Mouse (Mus musculus) limb, embryonic 10.5 days (tissue): ENCODE data around the gene Gpr180. TPM values are rescaled to one million over a fixed set of nuclear protein-coding genes. Genes with fewer than 3 reads are reported as not detected.
"Not testable (repeated sequence)": the region's sequence is repeated elsewhere in the genome, so short reads cannot be mapped to it uniquely, and the experiment has no call there.

Experiments
- DNase-seq: peaks from one replicate; pipeline ENCODE4 v3.0.0-alpha.2; 2017; ENCODE audit warnings: low spot score
- H3K27ac ChIP-seq: fragments of 300-500 bp; sonication (generic); 2 replicates; pipeline ENCODE4 v1.5.1; 2016; ENCODE audit warnings: mild to moderate bottlenecking
- H3K27me3 ChIP-seq: fragments of 300-500 bp; sonication (generic); 2 replicates; pipeline ENCODE4 v1.6.1; 2016; ENCODE audit warnings: low read depth, mild to moderate bottlenecking; ENCODE audit not compliant: poor library complexity, severe bottlenecking
- H3K36me3 ChIP-seq: fragments of 300-500 bp; sonication (generic); 2 replicates; pipeline ENCODE4 v1.6.1; 2016; ENCODE audit warnings: mild to moderate bottlenecking, moderate library complexity
- H3K4me1 ChIP-seq: fragments of 300-500 bp; sonication (generic); 2 replicates; pipeline ENCODE4 v1.6.1; 2016
- H3K4me3 ChIP-seq: fragments of 300-500 bp; sonication (generic); 2 replicates; pipeline ENCODE4 v1.5.1; 2016; ENCODE audit warnings: mild to moderate bottlenecking, moderate library complexity
- H3K9me3 ChIP-seq: fragments of 300-500 bp; sonication (generic); replicated peaks from 2 replicates; pipeline ENCODE4 v1.6.1; 2016; ENCODE audit warnings: mild to moderate bottlenecking
- WGBS: fragments of 180-500 bp; shearing (Covaris S2); methylation state at CpG from one replicate; pipeline ENCODE4 v1.1.7; 2016; 5-methylcytosine and 5-hydroxymethylcytosine counted together
- polyA plus RNA-seq: library from polyadenylated mRNA; unstranded; fragments of >200 nt; fragmentation: Nextera tagmentation; extraction: Ambion mirVana; gene quantifications from 2 replicates; pipeline ENCODE4 v1.2.1, GENCODE M21; 2016

The Gpr180 gene
- polyA plus RNA-seq, result 43.0 and 49.6 TPM in 2 replicates

GRCm38 (mm10) chr14:118136744-118137452 is at the start of gene Gpr180:
Gene Gpr180 (plus strand): TSS chr14:118137158.
- no peaks in the 10 kb centered on the region for H3K9me3 ChIP-seq
- H3K4me1 ChIP-seq, result peaks cover 21% of the 10 kb centered on the region
- peak within 1 kb of the TSS; percentile 90 for H3K27ac ChIP-seq
- under 1% methylated on average over 77 of the region's 77 CpGs for WGBS
- no peaks in the 10 kb centered on the region for H3K27me3 ChIP-seq
- peak within 1 kb of the TSS; percentile 77 for H3K4me3 ChIP-seq
- peaks cover 29% of the 10 kb centered on the region for H3K36me3 ChIP-seq
- peak; percentile 99 for DNase-seq

DNA sequence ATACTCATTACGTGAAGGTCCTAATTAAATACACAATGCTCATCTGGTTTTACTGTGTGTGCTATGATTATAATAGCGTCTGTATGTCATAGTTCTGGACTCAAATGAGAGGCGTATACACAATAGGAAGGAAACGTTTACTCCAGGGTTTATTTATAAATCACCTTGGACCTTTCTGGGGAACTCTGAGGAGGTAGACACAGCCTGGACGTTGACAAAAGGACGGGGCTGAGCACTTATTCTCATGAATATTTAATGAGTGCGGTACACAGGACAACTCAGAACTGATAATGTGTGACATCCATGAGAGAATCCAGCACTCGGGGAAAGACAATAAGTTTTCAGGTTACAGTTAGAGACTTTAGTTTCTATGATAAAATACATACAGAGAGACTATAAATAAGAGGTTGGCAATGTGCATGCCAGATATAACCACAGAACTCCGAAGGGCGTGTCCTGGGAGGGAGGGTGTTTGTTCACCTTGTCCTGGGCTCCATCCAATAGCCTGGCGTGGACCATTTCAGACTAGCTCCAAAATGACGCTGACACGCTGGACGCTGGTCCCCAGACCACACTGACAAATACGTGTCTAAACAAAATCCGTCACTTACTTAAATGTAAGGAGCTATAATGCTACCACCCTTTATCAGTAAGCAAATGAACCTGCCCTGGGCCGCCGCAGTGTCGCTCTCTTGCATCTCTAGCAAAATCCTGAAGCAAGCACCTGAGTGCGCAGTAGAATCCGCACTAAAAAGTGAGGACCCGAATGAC is 48.3 kb upstream of the Gpr180 start:
- Histone ChIP-seq H3K9me3 (no peaks in the 10 kb centered on the region), H3K4me1 (0 out of 2 replicates have a peak, but pooled peaks cover 5% of the 10 kb centered on the region), H3K27ac (peak overlapping the region; percentile 73), H3K4me3 (peak overlapping the region; percentile 69), H3K27me3 (peaks cover 36% of the 10 kb centered on the region; the same call in 1 of the 2 replicates), H3K36me3 (no peaks in the 10 kb centered on the region)
- no peak for DNase-seq
- 18% methylated on average over 22 of the region's 22 CpGs for WGBS

DNA sequence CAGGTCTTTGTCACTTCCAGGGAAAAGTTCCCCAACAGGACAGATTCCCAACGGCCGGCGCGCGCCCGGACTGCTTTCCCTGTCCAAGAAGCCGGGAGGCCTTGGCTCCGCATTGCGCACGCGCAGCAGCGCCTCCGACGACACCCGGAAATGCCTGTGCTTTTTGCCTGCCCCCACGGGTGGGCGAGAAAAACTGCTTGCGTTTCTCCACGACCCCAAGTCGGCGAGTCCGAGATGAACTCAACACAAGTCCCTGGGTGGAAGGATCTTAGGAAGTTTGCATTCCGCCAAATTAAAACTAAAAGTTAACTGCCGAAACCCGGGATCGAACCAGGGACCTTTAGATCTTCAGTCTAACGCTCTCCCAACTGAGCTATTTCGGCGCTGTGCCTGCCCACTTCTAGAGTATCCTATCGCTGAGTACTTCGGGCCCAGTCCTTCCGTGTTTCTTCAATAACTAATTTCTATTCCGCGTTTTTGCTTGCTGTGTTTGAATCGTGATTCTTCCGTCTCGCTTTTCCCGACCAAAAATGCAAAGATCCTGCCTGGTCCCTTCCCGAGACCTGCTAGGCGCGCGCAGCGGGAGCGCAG is 47.6 kb upstream of the Gpr180 start:
- Histone ChIP-seq H3K36me3 (no peaks in the 10 kb centered on the region), H3K27me3 (peaks cover 30% of the 10 kb centered on the region; the same call in 1 of the 2 replicates), H3K27ac (peak overlapping the region; percentile 73), H3K4me3 (peak overlapping the region; percentile 69), H3K4me1 (0 out of 2 replicates have a peak, but pooled peaks cover 5% of the 10 kb centered on the region), H3K9me3 (no peaks in the 10 kb centered on the region)
- under 1% methylated on average over 44 of the region's 44 CpGs for WGBS
- peak; percentile 92 for DNase-seq

DNA sequence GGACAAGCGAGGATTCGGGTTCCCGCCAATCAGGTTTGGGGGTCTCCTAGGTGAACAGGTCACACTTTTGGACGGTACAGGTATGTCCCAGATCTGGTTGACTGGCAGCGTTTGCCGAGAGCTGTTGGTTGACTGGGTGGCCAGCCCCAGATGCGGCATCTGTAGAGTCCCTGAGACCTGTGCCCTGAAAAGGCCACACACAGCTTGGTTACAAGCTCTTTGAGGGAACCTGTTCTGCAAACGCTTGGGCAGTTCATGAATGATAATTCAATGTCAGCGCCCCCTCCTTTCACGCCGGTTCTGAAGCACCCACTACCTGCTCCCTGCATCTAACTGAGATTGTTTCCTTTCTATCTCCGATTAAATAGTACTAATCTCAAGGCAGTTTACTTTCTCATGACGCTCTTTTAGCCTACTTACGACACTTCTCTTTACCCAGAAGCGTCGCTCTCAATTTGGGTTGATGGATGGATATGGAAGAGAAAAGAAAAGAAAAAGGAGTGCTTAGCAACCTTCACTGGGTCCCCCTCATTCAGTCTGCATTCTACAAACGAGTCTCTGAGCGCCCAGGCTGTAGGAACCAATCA is 47.1 kb upstream of the Gpr180 start:
- DNase-seq, result no peak
- under 1% methylated on average over 18 of the region's 18 CpGs for WGBS
- no peaks in the 10 kb centered on the region for H3K36me3 ChIP-seq
- H3K4me1 ChIP-seq, result 0 out of 2 replicates have a peak, but pooled peaks cover 5% of the 10 kb centered on the region
- H3K4me3 ChIP-seq, result peak overlapping the region; percentile 69
- peak overlapping the region; percentile 73 for H3K27ac ChIP-seq
- no peaks in the 10 kb centered on the region for H3K9me3 ChIP-seq
- H3K27me3 ChIP-seq, result peaks cover 30% of the 10 kb centered on the region; the same call in 1 of the 2 replicates

DNA sequence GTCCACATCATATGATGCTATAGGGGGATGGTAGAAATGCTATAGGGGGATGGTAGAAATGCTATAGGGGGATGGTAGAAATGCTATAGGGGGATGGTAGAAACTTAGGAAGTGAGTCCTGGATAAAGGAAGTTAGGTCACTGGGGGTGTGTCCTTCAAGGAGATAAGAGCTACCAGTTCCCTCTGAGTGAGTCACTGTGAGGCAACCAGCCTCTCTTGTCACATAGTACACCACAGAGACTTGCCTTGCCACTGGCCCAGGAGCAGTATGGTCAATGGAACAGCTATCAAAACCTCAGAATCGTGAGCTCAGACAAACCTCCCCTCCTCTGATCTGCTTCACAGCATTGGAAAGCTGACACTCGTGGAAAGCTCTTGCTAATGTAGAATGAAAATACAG is 38.7 kb upstream of the Gpr180 start:
- WGBS, result 72% methylated on average over 2 of the region's 2 CpGs
- H3K27me3 ChIP-seq, result no peaks in the 10 kb centered on the region

GRCm38 (mm10) chr14:118101227-118101990 is 35.5 kb upstream of the Gpr180 start:
- no peaks in the 10 kb centered on the region for H3K9me3 ChIP-seq
- H3K4me3 ChIP-seq, result no peak overlapping the region
- no peak overlapping the region for H3K27ac ChIP-seq
- no peaks in the 10 kb centered on the region for H3K27me3 ChIP-seq
- DNase-seq, result no peak
- no peaks in the 10 kb centered on the region for H3K36me3 ChIP-seq
- 85% methylated on average over 14 of the region's 14 CpGs for WGBS
- 0 out of 2 replicates have a peak, but pooled peaks cover 2% of the 10 kb centered on the region for H3K4me1 ChIP-seq

More for the DNA sequence above, 38.7 kb upstream of the Gpr180 start:
- Histone ChIP-seq H3K27ac (no peak overlapping the region), H3K9me3 (no peaks in the 10 kb centered on the region), H3K4me1 (0 out of 2 replicates have a peak, but pooled peaks cover 2% of the 10 kb centered on the region), H3K4me3 (no peak overlapping the region), H3K36me3 (no peaks in the 10 kb centered on the region)
- DNase-seq, result no peak

DNA sequence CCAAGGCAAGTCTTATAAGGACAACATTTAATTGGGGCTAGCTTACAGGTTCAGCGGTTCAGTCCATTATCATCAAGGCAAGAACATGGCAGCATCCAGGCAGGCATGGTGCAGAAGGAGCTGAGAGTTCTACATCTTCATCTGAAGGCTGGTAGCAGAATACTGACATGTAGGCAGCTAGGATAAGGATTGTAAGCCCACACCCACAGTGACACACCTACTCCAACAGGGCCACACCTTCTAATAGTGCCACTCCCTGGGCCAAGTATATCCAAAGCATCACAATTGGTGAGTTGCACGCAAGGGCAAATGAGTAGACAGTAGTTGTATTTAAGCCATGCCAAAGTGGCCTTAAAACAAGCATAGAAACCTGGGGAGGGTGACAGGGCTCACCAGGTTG is 29.5 kb upstream of the Gpr180 start:
- H3K4me3 ChIP-seq, H3K4me1 ChIP-seq, H3K9me3 ChIP-seq, H3K27ac ChIP-seq, DNase-seq, H3K27me3 ChIP-seq: not testable (repeated sequence)
- WGBS, result 95% methylated on average over 2 of the region's 2 CpGs
- H3K36me3 ChIP-seq, result peaks cover 20% of the 10 kb centered on the region

DNA sequence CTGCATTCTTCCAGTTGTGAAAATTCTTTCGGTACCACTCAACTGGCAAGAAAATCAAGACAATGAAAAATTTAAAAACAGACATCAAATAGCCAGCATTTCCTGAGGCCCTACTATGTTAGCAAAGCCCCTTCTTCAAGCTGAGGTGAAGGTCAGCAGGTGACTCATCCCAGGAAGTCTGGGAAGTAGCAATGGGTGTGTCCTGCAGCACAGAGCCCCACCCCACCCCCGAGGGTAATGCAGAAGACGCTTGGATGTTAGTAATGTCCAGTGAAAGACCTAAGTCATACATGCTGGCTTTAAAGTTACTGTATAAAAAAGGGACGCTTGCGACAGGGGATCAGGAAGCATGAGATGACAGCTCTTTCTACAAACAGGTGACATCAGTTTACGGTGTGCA is 23.8 kb upstream of the Gpr180 start:
- peaks cover 76% of the 10 kb centered on the region for H3K36me3 ChIP-seq
- WGBS, result 94% methylated on average over 6 of the region's 6 CpGs
- no peaks in the 10 kb centered on the region for H3K9me3 ChIP-seq
- no peak overlapping the region for H3K4me3 ChIP-seq
- H3K4me1 ChIP-seq, result no peaks in the 10 kb centered on the region
- no peak for DNase-seq
- H3K27me3 ChIP-seq, result no peaks in the 10 kb centered on the region
- no peak overlapping the region for H3K27ac ChIP-seq

DNA sequence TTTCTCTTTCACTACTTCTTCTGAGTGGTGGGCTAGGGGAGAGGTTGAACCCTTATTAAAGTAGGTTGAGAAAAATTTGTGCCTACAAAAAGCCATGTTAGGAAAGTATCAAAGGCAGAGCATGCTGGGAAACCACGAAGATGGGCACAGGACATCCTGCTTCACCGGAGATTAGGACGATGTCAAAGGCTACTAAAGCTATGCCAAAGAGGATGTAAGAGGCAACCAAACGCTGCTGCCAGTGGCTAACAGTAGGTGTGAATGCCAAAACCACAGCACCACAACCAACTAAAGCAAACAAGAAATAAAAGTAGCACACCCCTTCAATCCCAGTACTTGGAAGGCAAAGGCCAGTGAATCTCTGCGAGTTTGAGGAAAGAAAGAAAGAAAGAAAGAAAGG is 12.8 kb upstream of the Gpr180 start:
- Histone ChIP-seq H3K27ac (no peak overlapping the region), H3K4me1 (no peaks in the 10 kb centered on the region), H3K27me3 (no peaks in the 10 kb centered on the region), H3K36me3 (peaks cover 98% of the 10 kb centered on the region), H3K4me3 (no peak overlapping the region), H3K9me3 (no peaks in the 10 kb centered on the region)
- 88% methylated on average over 5 of the region's 5 CpGs for WGBS
- no peak for DNase-seq

DNA sequence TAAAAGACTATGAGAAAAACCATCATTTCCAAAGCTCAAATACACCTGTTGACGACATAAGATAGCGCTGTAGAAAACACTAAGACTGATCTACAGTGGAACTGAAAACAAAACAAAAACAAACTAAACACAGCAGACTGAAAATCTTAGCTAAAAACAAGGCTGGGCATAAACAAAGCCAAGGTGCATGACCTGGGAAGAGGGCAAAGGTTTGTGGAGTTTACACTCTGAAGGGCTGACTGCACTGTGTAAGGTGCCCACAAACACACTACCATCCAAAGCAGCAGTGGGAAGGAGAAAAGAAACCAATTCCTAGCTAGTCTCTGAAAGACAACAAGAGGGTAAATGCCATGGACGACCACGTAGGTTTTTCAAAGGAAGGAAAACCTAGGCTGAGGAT is 12.2 kb upstream of the Gpr180 start:
- no peak for DNase-seq
- no peaks in the 10 kb centered on the region for H3K9me3 ChIP-seq
- no peaks in the 10 kb centered on the region for H3K4me1 ChIP-seq
- H3K4me3 ChIP-seq, result no peak overlapping the region
- H3K27ac ChIP-seq, result no peak overlapping the region
- no peaks in the 10 kb centered on the region for H3K27me3 ChIP-seq
- H3K36me3 ChIP-seq, result peaks cover 97% of the 10 kb centered on the region
- 93% methylated on average over 4 of the region's 4 CpGs for WGBS

- DNase-seq, result no peak
- H3K4me1 ChIP-seq, result peaks cover 2% of the 10 kb centered on the region
- H3K36me3 ChIP-seq, result peaks cover 90% of the 10 kb centered on the region
- H3K9me3 ChIP-seq, result no peaks in the 10 kb centered on the region
- WGBS, result 91% methylated on average over 5 of the region's 5 CpGs
- no peaks in the 10 kb centered on the region for H3K27me3 ChIP-seq
- H3K4me3 ChIP-seq, result no peak overlapping the region
- H3K27ac ChIP-seq, result no peak overlapping the region
Measured at GRCm38 (mm10) chr14:118126301-118126700, 10.7 kb upstream of the Gpr180 start.

DNA sequence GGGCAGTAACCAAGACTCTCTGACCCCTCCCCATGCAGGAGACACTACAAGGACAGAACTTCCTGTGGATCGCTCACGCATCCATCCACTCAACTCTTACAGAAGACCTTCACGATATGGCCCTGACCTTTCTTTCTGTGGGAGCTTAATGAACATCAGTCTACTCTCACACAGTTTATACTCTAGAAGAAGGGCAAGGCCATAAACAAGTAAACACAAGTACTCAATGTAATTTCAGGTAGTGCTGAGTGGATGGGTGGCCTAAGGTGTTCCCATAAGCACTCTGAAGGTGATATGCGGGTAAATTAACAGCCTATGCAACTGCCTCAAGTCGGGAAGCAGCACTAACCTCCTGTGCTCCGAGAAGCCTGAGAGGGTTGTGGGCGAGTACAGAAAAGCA is 5.5 kb upstream of the Gpr180 start:
- Histone ChIP-seq H3K9me3 (no peaks in the 10 kb centered on the region), H3K36me3 (peaks cover 40% of the 10 kb centered on the region)
- WGBS, result 83% methylated on average over 7 of the region's 7 CpGs

More for the DNA sequence above, 5.5 kb upstream of the Gpr180 start:
- peaks cover 13% of the 10 kb centered on the region for H3K4me1 ChIP-seq
- DNase-seq, result no peak
- H3K27me3 ChIP-seq, result no peaks in the 10 kb centered on the region
- H3K4me3 ChIP-seq, result peak overlapping the region; percentile 75
- peak overlapping the region; percentile 86 for H3K27ac ChIP-seq
